Mouse (Mus musculus) thymus, postnatal 25 days (tissue): ENCODE results near the gene Scrg1.
"Not testable (repeated sequence)": the region's sequence is repeated elsewhere in the genome, so short reads cannot be mapped to it uniquely, and the experiment has no call there.

Source experiments
- DNase-seq: peaks from one replicate; pipeline ENCODE4 v3.0.0; 2022

The Scrg1 gene

DNA sequence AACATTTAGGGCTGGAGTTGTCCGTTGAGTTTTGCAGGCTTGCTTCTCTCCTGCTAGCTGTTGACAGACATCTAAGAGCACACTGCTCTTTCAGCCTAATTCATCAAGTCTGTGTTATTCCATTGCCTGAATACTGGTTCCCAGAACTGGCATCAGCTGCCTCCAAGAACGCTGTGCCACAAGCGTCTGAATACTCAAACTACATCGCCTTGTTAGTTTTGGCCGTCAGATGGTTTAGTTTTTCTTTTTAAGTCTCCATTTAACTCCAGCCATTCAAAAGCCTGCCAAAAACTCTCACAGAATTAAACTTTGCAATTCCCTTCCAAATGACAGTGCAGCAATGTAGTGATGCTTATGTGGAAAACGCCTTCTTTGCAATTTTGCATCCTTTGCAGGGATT lies 1.4 kb downstream of the Scrg1 start:
- DNase-seq: no peak

GRCm38 (mm10) chr8:57457942-57458341 lies 2.2 kb downstream of the Scrg1 start:
- DNase-seq: no peak

- DNase-seq: no peak
Observed at GRCm38 (mm10) chr8:57462839-57463238, 7.1 kb downstream of the Scrg1 start.

- no peak for DNase-seq
Observed at GRCm38 (mm10) chr8:57463757-57464156, 8.0 kb downstream of the Scrg1 start.

GRCm38 (mm10) chr8:57468624-57469023 lies 12.9 kb downstream of the Scrg1 start:
- DNase-seq: no peak

DNA sequence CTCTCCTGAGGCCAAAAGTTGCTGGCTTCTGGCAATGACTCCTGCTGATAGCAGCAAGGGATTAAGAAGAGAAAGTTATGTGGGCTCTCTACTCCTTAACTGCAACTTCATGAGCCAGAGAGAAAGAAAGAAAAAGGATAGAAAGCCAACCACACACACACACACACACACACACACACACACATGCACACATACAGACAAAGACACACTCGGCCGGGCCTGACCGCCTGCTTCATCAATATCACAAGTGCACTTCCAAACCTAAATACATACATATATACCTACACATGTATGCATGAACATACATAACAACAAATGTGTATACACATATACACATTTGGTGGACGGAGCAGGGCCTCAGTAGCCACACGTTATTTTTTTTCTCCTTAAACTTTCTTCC lies 15.1 kb downstream of the Scrg1 start:
- DNase-seq: no peak

- DNase-seq: no peak
Observed at GRCm38 (mm10) chr8:57473751-57474150, 18.0 kb downstream of the Scrg1 start.

DNA sequence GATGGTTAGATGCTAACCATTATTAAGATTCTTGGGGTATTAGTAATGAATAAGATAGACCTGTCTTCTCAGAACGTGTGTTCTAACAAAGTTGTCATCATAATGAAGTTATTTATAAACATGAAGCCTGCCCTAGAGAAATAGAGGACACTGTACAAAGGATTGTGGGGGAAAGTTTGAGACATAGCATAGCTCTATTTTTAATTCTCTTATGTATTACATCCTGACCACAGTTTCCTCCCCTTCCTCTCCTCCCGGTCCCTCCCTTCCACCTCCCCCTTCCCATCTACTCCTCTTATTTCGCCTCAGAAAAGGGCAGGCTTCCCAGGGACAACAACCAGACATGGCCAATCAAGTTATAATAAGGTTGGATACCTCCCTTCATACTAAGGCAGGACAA lies 22.7 kb downstream of the Scrg1 start:
- no peak for DNase-seq

DNA sequence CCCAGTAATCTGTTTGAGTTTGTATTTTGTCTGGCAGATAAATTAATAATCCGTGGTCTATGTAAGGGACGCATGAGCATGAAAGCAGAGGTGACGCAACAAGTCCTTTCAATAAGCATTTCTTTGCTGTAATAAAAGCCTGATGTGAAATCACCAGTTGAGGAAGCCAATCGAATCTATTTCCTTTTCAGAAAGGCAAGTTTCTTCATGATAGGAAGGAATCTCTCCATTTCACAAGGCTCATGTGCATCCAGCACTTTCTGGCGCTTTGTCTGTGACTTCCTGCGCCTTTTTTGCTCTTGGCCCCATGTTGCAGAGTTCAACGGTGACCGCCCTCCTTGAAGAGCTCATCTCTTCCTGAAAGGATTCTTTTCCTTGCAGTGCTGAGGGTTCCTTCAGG lies 24.0 kb downstream of the Scrg1 start:
- DNase-seq: no peak

DNA sequence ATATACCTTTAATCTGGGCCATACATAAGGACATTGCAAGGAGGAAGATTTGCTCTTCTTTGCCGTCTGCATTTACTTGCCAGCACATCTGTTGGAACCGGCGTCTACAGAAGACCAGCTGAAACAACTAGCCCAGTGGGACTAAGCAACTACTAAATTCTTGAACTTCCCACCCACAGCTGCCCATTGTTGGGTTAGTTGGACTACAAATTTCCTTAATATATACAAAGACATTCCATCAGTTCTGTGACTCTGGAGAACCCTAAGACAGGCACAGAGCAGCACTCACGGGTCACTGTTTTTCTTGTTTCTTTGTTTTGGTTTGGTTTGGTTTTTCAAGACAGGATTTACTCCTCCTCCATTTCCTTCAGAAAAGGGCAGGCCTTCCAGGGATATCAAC lies 24.9 kb downstream of the Scrg1 start:
- DNase-seq: no peak

GRCm38 (mm10) chr8:57486491-57487440 lies 31.0 kb downstream of the Scrg1 start:
- DNase-seq: peak; percentile 58

- peak; percentile 99 for DNase-seq
Observed at GRCm38 (mm10) chr8:57487441-57488155, 31.9 kb downstream of the Scrg1 start, which contains the start of gene Sap30. TSS of gene Sap30 (minus strand) at chr8:57487860.

DNA sequence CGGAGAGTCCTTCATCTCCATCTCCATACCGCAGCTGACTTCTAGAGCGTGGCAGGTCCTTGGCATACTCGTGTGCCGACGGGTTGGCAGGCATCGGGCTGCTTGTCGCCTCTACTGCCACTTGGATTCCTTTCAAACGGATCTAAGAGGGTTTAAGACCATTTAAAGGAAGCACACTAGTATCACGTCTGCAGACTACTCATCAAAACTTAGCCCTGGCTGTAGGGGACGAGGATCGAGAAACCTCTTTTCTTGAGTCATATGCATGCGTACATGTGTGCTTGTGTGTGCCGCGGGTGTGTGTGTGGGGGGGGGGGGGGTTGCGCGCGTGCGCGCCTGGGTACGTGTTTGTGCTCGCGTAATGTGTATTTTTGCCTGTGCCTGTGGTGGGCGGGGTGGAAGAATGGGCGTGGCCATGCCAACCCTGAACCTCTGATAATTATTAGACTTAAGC lies 32.6 kb downstream of the Scrg1 start:
- DNase-seq: peak; percentile 63

GRCm38 (mm10) chr8:57489366-57489765 lies 33.6 kb downstream of the Scrg1 start:
- no peak for DNase-seq

DNA sequence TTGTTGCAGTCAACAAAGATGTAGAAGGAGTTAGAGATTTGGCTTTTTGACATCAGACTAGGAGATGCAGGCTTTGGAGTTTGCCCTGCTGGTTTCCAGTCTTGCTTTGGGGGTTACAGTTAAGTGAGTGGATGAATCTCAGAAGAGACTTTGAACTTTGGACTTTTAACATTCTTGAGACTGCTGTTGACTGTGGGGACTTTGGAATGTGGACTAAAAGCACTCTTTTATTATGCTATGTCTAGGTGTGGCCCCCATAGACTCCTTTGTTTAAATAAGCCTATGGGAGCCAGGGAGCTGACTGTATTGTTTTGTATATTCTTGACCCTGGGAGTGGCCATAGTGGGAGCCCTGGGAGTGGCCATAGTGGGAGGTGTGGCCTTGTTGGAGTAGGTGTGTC lies 34.2 kb downstream of the Scrg1 start:
- no peak for DNase-seq

DNA sequence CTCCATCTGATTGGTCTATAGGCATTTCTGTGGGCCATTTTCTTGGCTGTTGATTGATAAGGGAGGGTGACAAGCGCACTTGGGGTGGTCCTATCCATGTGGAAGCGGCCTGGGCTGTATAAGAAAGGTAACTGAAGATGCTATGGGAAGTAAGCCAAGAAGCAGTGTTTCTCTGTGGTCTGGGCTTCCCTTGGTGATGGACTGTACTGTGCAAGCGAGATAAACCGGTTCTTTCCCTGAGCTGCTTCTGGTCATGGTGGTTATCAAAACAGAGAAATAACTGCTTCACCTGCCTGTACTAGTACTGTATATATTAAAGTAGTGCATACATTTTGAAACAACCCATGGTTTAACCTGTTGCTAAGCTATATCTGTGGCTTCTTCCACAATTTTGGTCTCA lies 36.1 kb downstream of the Scrg1 start:
- DNase-seq: no peak

- no peak for DNase-seq
Observed at GRCm38 (mm10) chr8:57498494-57498846, 42.7 kb downstream of the Scrg1 start.

- DNase-seq: no peak
Observed at GRCm38 (mm10) chr8:57498847-57499511, 43.3 kb downstream of the Scrg1 start.

GRCm38 (mm10) chr8:57503641-57504040 lies 47.9 kb downstream of the Scrg1 start:
- peak; percentile 87 for DNase-seq

- not testable (repeated sequence) for DNase-seq
Observed at GRCm38 (mm10) chr8:57505500-57505899, 49.8 kb downstream of the Scrg1 start.

- no peak for DNase-seq
Observed at GRCm38 (mm10) chr8:57507556-57508063, 51.9 kb downstream of the Scrg1 start.

- DNase-seq: no peak
Observed at GRCm38 (mm10) chr8:57508657-57509056, 52.9 kb downstream of the Scrg1 start.

DNA sequence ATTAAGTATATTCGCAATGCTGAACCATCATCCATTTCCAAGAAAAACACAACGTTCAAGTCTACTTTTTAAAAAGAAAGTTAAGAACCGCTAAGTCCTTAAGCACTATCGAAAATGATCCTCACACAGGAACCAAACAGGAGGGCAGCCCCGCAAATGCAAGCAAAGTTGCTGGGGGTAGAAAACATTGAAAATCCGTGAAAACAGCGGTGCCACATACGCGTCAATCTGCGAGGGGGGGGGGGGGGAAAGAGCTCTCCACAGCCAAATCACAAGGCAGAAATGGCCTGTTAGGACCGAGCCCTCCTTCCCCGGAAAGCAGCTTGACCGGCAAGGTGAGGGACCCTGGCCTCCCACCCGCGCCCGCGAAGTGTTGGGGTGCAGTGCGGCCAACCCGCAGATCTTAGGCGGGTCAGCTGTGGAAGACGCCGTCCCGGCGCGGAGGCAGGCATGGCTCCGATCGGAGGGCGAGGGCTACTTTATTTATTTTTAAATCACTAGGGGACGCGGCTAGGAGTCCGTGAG lies 55.1 kb downstream of the Scrg1 start:
- no peak for DNase-seq
